Mouse (Mus musculus) neural tube, embryonic 14.5 days (tissue): ENCODE results near the gene Ferd3l. TPM values are rescaled to one million over a fixed set of nuclear protein-coding genes. Genes with fewer than 3 reads are reported as not detected.

Experiments
- ATAC-seq: fragments of 200-750 bp; cut with Nextera tagmentation; 2 replicates; pipeline ENCODE4 v1.8.0; 2017; ENCODE audit warnings: low read depth, mild to moderate bottlenecking, moderate TSS enrichment, moderate library complexity
- H3K27ac ChIP-seq: fragments of 300-500 bp; sonication (generic); 2 replicates; pipeline ENCODE4 v1.5.1; 2014; ENCODE audit warnings: low read depth, mild to moderate bottlenecking, control low read depth, low read length, moderate library complexity, mixed read lengths
- H3K27me3 ChIP-seq: fragments of 300-500 bp; sonication (generic); 2 replicates; pipeline ENCODE4 v1.6.1; 2014; ENCODE audit warnings: low read length; ENCODE audit not compliant: control insufficient read depth, insufficient read depth
- H3K36me3 ChIP-seq: fragments of 300-500 bp; sonication (generic); 2 replicates; pipeline ENCODE4 v1.6.1; 2014; ENCODE audit warnings: low read length, mixed read lengths; ENCODE audit not compliant: control insufficient read depth, insufficient read depth
- H3K4me1 ChIP-seq: fragments of 300-500 bp; sonication (generic); 2 replicates; pipeline ENCODE4 v1.6.1; 2014; ENCODE audit warnings: low read length; ENCODE audit not compliant: control insufficient read depth, insufficient read depth
- H3K4me2 ChIP-seq: fragments of 300-500 bp; sonication (generic); 2 replicates; pipeline ENCODE4 v1.6.1; 2014; ENCODE audit warnings: mild to moderate bottlenecking, low read depth, low read length, control low read depth
- H3K4me3 ChIP-seq: fragments of 300-500 bp; sonication (generic); 2 replicates; pipeline ENCODE4 v1.5.1; 2014; ENCODE audit warnings: low read depth, low read length, control low read depth, mixed read lengths
- H3K9ac ChIP-seq: fragments of 300-500 bp; sonication (generic); replicated peaks from 2 replicates; pipeline ENCODE4 v1.6.1; 2014; ENCODE audit warnings: low read depth, mild to moderate bottlenecking, control low read depth, low read length, mixed read lengths
- H3K9me3 ChIP-seq: fragments of 300-500 bp; sonication (generic); 2 replicates; pipeline ENCODE4 v1.6.1; 2016; ENCODE audit warnings: low read length; ENCODE audit not compliant: control insufficient read depth
- WGBS: fragments of 180-500 bp; shearing (Covaris S2); extraction: QIAGEN DNeasy Blood & Tissue Kit; methylation state at CpG from one replicate; pipeline ENCODE4 v1.1.7; 2014; 5-methylcytosine and 5-hydroxymethylcytosine counted together
- polyA plus RNA-seq: library from polyadenylated mRNA; unstranded; fragments of >200 nt; fragmentation: Nextera tagmentation; extraction: Ambion mirVana; gene quantifications from 2 replicates; pipeline ENCODE4 v1.2.1, GENCODE M21; 2014

The Ferd3l gene
- polyA plus RNA-seq, 1 experiment from 2014 or later: 0.79 TPM

- Histone ChIP-seq H3K36me3 (no peaks in the 10 kb centered on the region), H3K4me3 (no peak overlapping the region), H3K27me3 (peaks cover 46% of the 10 kb centered on the region), H3K4me1 (no peaks in the 10 kb centered on the region), H3K9me3 (no peaks in the 10 kb centered on the region), H3K27ac (no peak overlapping the region), H3K9ac (no peak overlapping the region), H3K4me2 (no peak overlapping the region)
- no peak for ATAC-seq
- under 1% methylated on average over 15 of the region's 15 CpGs for WGBS
Measured at GRCm38 (mm10) chr12:33963671-33964369, 35.6 kb downstream of the Ferd3l start.

- peaks cover 47% of the 10 kb centered on the region for H3K27me3 ChIP-seq
- ATAC-seq: no peak
Measured at GRCm38 (mm10) chr12:33964427-33964826, 36.2 kb downstream of the Ferd3l start.

GRCm38 (mm10) chr12:33965661-33966360 is 37.6 kb downstream of the Ferd3l start:
- Histone ChIP-seq H3K4me2 (no peak overlapping the region), H3K9me3 (no peaks in the 10 kb centered on the region), H3K4me1 (no peaks in the 10 kb centered on the region), H3K4me3 (no peak overlapping the region), H3K27me3 (peaks cover 47% of the 10 kb centered on the region), H3K9ac (no peak overlapping the region), H3K27ac (no peak overlapping the region), H3K36me3 (no peaks in the 10 kb centered on the region)
- 7% methylated on average over 5 of the region's 5 CpGs for WGBS
- ATAC-seq: no peak

More at GRCm38 (mm10) chr12:33964427-33964826, 36.2 kb downstream of the Ferd3l start:
- Histone ChIP-seq H3K4me1 (no peaks in the 10 kb centered on the region), H3K4me3 (no peak overlapping the region), H3K4me2 (no peak overlapping the region), H3K27ac (no peak overlapping the region), H3K9ac (no peak overlapping the region), H3K9me3 (no peaks in the 10 kb centered on the region), H3K36me3 (no peaks in the 10 kb centered on the region)
- 6% methylated on average over 2 of the region's 2 CpGs for WGBS

- Histone ChIP-seq H3K9ac (no peak overlapping the region), H3K36me3 (no peaks in the 10 kb centered on the region), H3K4me1 (no peaks in the 10 kb centered on the region), H3K4me3 (no peak overlapping the region), H3K4me2 (no peak overlapping the region), H3K9me3 (no peaks in the 10 kb centered on the region), H3K27ac (no peak overlapping the region), H3K27me3 (peaks cover 40% of the 10 kb centered on the region)
- peak; percentile 26; the same call in 1 of the 2 replicates for ATAC-seq
- WGBS: under 1% methylated on average over 35 of the region's 35 CpGs
Measured at GRCm38 (mm10) chr12:33966490-33967415, 38.5 kb downstream of the Ferd3l start.

GRCm38 (mm10) chr12:33967514-33967913 is 39.3 kb downstream of the Ferd3l start:
- no peak overlapping the region for H3K9ac ChIP-seq
- no peaks in the 10 kb centered on the region for H3K9me3 ChIP-seq
- no peaks in the 10 kb centered on the region for H3K36me3 ChIP-seq
- H3K4me3 ChIP-seq: no peak overlapping the region
- H3K4me1 ChIP-seq: no peaks in the 10 kb centered on the region
- H3K27ac ChIP-seq: no peak overlapping the region
- H3K27me3 ChIP-seq: peaks cover 33% of the 10 kb centered on the region
- peak; percentile 56 for ATAC-seq
- no peak overlapping the region for H3K4me2 ChIP-seq
- under 1% methylated on average over 21 of the region's 21 CpGs for WGBS

GRCm38 (mm10) chr12:33968041-33968897 is 40.0 kb downstream of the Ferd3l start:
- peak; percentile 28; the same call in 1 of the 2 replicates for ATAC-seq
- no peak overlapping the region for H3K27ac ChIP-seq
- H3K4me2 ChIP-seq: no peak overlapping the region
- H3K9me3 ChIP-seq: no peaks in the 10 kb centered on the region
- H3K36me3 ChIP-seq: no peaks in the 10 kb centered on the region
- peaks cover 31% of the 10 kb centered on the region for H3K27me3 ChIP-seq
- no peak overlapping the region for H3K9ac ChIP-seq
- H3K4me1 ChIP-seq: no peaks in the 10 kb centered on the region
- under 1% methylated on average over 37 of the region's 37 CpGs for WGBS
- H3K4me3 ChIP-seq: no peak overlapping the region

- ATAC-seq: peak; percentile 21; the same call in 1 of the 2 replicates
- Histone ChIP-seq H3K4me1 (no peaks in the 10 kb centered on the region), H3K36me3 (no peaks in the 10 kb centered on the region), H3K9me3 (no peaks in the 10 kb centered on the region), H3K4me3 (no peak overlapping the region), H3K27ac (no peak overlapping the region), H3K9ac (no peak overlapping the region), H3K27me3 (peaks cover 25% of the 10 kb centered on the region), H3K4me2 (no peak overlapping the region)
- 8% methylated on average over 4 of the region's 4 CpGs for WGBS
Measured at GRCm38 (mm10) chr12:33968898-33969178, 40.6 kb downstream of the Ferd3l start.
